ENCODE assay signal across 9 mouse cellular contexts in the genomic region with DNA sequence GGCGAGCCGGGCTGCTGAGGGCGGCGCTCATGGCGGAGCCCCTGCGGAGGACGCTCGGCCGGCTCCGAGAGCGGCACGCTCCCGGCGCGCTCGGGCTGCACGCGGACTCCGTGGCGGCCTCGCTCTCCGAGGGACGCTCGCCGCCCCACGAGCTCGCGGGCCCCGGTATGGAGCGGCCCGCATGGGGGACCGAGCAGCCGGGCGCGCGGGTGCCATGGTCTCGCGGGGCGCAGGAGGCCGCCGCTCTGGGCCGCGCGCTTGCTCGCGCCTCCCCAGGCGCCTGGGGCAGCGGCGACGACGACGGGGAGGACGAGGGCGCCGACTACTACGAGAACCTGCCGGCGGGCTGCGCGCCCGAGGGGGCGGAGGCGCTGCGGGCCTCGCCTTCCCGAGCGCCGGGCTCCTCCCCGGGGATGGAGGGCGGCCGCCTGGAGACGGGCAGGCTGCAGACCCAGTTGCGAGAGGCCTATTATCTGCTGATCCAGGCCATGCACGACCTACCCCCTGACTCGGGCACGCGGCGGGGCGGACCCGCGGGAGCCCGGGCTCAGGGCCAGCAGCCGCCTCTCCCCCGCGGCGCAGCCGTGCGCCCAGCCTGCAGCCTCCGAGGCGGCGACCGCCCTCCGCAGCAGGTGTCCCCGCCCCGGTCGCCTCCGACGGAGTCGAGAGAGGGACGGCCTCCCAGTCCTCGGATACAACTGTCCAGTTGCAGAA. TPM values are rescaled to one million over a fixed set of nuclear protein-coding genes. Genes with fewer than 3 reads are reported as not detected.
DNase-seq lines count a peak whose midpoint lies in the region; ATAC-seq and TF ChIP-seq lines count a peak whose summit lies in the region.
"Had no signal": no experiment of that assay in that cellular context is flagged by ENCODE, and none has a peak within 500 bp of the region (broad histone marks: within the 10 kb centered on the region; RNA-seq: fewer than 3 reads in every experiment).

No protein-coding gene starts in this region.

- H3K27ac ChIP-seq in hindbrain, embryonic 16.5 days (ENCODE audit: low read depth, low read length) = peak overlapping the region; percentile 16; the same call in 1 of the 2 replicates
- no peak overlapping the region for H3K27ac ChIP-seq in left cerebral cortex, adult 2 months
- H3K27ac ChIP-seq: macrophage had no signal

- intact Hi-C loops in left cerebral cortex, adult 2 months (cut with DNase I) = no loop called here

- peak overlapping the region; percentile 63 for H3K9ac ChIP-seq in hindbrain, embryonic 16.5 days (ENCODE audit: low read depth, low read length)

- peak; percentile 88 for ATAC-seq in Patski
- peak; percentile 78 for ATAC-seq in hindbrain, embryonic 16.5 days
- ATAC-seq in megakaryocyte, adult 5-6 weeks (ENCODE audit: poor library complexity, severe bottlenecking) = peak; percentile 44

- no peaks in the 10 kb centered on the region for H3K27me3 ChIP-seq in Patski
- H3K27me3 ChIP-seq in hindbrain, embryonic 16.5 days (replicated peaks; ENCODE audit: control insufficient read depth, insufficient read depth, low read length) = peaks cover 8% of the 10 kb centered on the region

- CTCF ChIA-PET in Patski (lab: Charles Lee) = interaction anchor here (1.2 kb wide), 1 partner anchor 39 kb away, joined by 4 read pairs; no protein-coding TSS in a partner anchor

- H3K36me3 ChIP-seq in hindbrain, embryonic 16.5 days (ENCODE audit: control insufficient read depth, insufficient read depth, low read length) = no peaks in the 10 kb centered on the region

- H3K9me3 ChIP-seq in hindbrain, embryonic 16.5 days (ENCODE audit: control insufficient read depth, low read length) = no peaks in the 10 kb centered on the region

- H3K4me1 ChIP-seq in hindbrain, embryonic 16.5 days (ENCODE audit: control insufficient read depth, insufficient read depth, low read depth, low read length) = peaks cover 12% of the 10 kb centered on the region; the same call in 1 of the 2 replicates

- POLR2A ChIA-PET in Patski (lab: Charles Lee) = interaction anchor here (1.4 kb wide), 1 partner anchor 15 kb away, joined by 5 read pairs; no protein-coding TSS in a partner anchor

- no peak for TF ChIP-seq CTCF in Patski (IDR thresholded peaks at IDR 0.05)
- TF ChIP-seq CTCF in left cerebral cortex, adult 2 months (IDR thresholded peaks at IDR 0.05) = no peak

- H3K4me2 ChIP-seq in hindbrain, embryonic 16.5 days (ENCODE audit: low read length) = peak overlapping the region; percentile 75

- under 1% methylated on average over 57 of the region's 101 CpGs for WGBS in hindbrain, embryonic 16.5 days

- in situ Hi-C loops in Patski (cut with MboI; ENCODE audit: low pct_unique_long_range_greater_than_20kb) = no loop called here

- peak overlapping the region; percentile 49 for H3K4me3 ChIP-seq in hindbrain, embryonic 16.5 days (ENCODE audit: low read length)
- H3K4me3 ChIP-seq in left cerebral cortex, adult 2 months = peak overlapping the region; percentile 55

- peak; percentile 54 for DNase-seq in Patski (ENCODE audit: low read depth, low spot score)
- peak; percentile 29 to 46 for DNase-seq in cerebellum, postnatal 25 days
- DNase-seq in gastrocnemius, adult 8-10 months (ENCODE audit: low spot score in 2 of 2) = peak; percentile 59 to 75
- peak; percentile 62 for DNase-seq in left cerebral cortex, adult 2 months (ENCODE audit: extremely low spot score in 1 of 2, low spot score in 2 of 2)
- peak; percentile 41 for DNase-seq in right cerebral cortex, postnatal 14 days
- peak; percentile 85 for DNase-seq in yolk sac, embryonic 10.5 days (ENCODE audit: low spot score)

RNA-seq across cellular contexts. Expression of gene Syde2, which starts 0.5 kb away (rescaled TPM):
- polyA plus RNA-seq in Patski (2021) = 11.1 TPM
- 1 to 10 TPM in 1 of 4 experiments, under 1 TPM in 3; 0.56 to 1.2 (median 0.82) TPM for total RNA-seq in gastrocnemius, adult 8-10 months (2022)
- 0.28 and 0.56 TPM in 2 replicates for polyA plus RNA-seq in hindbrain, embryonic 16.5 days (2015; fragmentation: Nextera tagmentation; extraction: Ambion mirVana)
- total RNA-seq in left cerebral cortex, adult 2 months (2021) = 1 to 10 TPM; 2.8 to 3.4 TPM
- total RNA-seq in megakaryocyte, adult 5-6 weeks (2015) = 0.25 and 0.52 TPM in 2 replicates
- total RNA-seq in megakaryocyte, adult 5-6 weeks (2017) = 0.44 and 0.53 TPM in 2 replicates
- polyA plus RNA-seq: macrophage had no signal

RNA-seq across cellular contexts. Expression of gene 2410004B18Rik, which starts 50.3 kb away (rescaled TPM):
- 44.8 TPM for polyA plus RNA-seq in Patski (2021)
- total RNA-seq in gastrocnemius, adult 8-10 months (2022) = 10 to 100 TPM; 17.1 to 23.1 (median 19.4) TPM
- polyA plus RNA-seq in hindbrain, embryonic 16.5 days (2015; fragmentation: Nextera tagmentation; extraction: Ambion mirVana) = 74.9 and 88.9 TPM in 2 replicates
- 10 to 100 TPM; 35.8 to 37.5 TPM for total RNA-seq in left cerebral cortex, adult 2 months (2021)
- total RNA-seq in megakaryocyte, adult 5-6 weeks (2015) = 33.0 and 47.7 TPM in 2 replicates
- 14.4 and 15.8 TPM in 2 replicates for total RNA-seq in megakaryocyte, adult 5-6 weeks (2017)
